Mouse (Mus musculus) bone marrow macrophage, adult 2 months (primary cell): Measurements from ENCODE around the gene Gtf3c5.

Experiments
- CTCF ChIP-seq: IDR thresholded peaks from 2 replicates; pipeline ENCODE4 v1.5.1; 2012; ENCODE audit warnings: low read depth, mild to moderate bottlenecking, low read length, moderate library complexity
- POLR2A ChIP-seq: IDR thresholded peaks from 2 replicates; pipeline ENCODE4 v1.6.1; 2012; ENCODE audit warnings: mild to moderate bottlenecking, low read depth, low read length, borderline replicate concordance

- TF ChIP-seq CTCF (no peak), POLR2A (no peak)
Observed at GRCm38 (mm10) chr2:28518231-28518630, 65.3 kb downstream of the Gtf3c5 start.
